Mouse (Mus musculus): Measurements from ENCODE around the gene Pcmt1. TPM values are rescaled to one million over a fixed set of nuclear protein-coding genes. Genes with fewer than 3 reads are reported as not detected.

Gene Pcmt1
- polyA plus RNA-seq, 1 experiment, result 84.2 TPM

DNA sequence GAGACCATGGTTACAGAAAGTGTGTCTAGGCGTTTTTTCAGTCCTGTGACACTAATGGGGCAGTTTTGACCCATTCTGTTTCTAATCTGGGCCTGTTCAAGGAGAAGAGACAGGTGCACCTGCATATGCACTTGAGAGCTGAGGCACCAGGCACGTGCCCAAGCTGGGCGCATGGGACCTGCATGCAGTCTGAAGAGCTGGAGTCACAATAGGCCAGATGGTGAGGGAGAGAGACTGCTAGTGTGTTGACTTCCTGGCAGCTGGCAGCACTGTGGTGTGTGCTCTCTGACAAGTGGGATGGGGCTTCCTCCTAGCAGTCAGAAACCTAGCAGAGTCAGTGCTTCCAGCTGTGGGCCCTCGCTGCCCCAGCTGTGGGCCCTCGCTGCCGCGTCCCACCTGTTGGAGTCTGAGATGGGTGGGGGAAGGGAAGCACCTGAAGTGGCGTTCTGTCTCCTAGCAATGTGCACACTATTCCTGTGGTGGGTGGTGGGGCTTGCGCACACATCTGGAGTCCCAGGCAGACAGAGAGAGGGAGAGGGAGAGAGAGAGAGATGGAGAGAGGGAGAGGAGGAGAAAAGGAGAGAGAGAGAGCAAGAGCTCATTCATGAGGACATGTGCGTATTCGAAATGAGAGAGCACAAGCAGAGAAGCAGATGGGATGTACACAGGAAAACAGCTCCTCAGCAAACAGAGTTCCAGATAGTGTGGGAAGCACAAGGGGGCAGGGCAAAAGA is 98.6 kb downstream of the Pcmt1 start:
- Histone ChIP-seq H3K4me3 (ENCODE audit: insufficient read depth, poor library complexity, severe bottlenecking) (no peak overlapping the region), H3K36me3 (ENCODE audit: control insufficient read depth, insufficient read depth) (no peaks in the 10 kb centered on the region), H3K79me3 (ENCODE audit: low read depth) (no peaks in the 10 kb centered on the region), H3K27me3 (ENCODE audit: control insufficient read depth, insufficient read depth, insufficient read length) (peaks cover 13% of the 10 kb centered on the region), H3ac (ENCODE audit: control insufficient read depth, insufficient read length, low read depth) (no peak overlapping the region), H3K79me2 (ENCODE audit: control insufficient read depth, insufficient read depth) (no peaks in the 10 kb centered on the region)
- TF ChIP-seq FOSL1 (IDR thresholded peaks at IDR 0.05; ENCODE audit: insufficient read depth, low read length, poor library complexity, severe bottlenecking), result no peak
- no peak for TF ChIP-seq CEBPB (IDR thresholded peaks at IDR 0.05; ENCODE audit: low read depth)
- TF ChIP-seq USF1 (IDR thresholded peaks at IDR 0.05; ENCODE audit: low read depth), result no peak
- TF ChIP-seq CTCF (IDR thresholded peaks at IDR 0.05; ENCODE audit: control insufficient read depth, insufficient read depth, insufficient read length), result no peak
- TF ChIP-seq MYOG (IDR thresholded peaks at IDR 0.05; ENCODE audit: control insufficient read depth, extremely low read depth, insufficient read length), result no peak
- TF ChIP-seq MYOD1 (IDR thresholded peaks at IDR 0.05; ENCODE audit: control insufficient read depth, insufficient read length, low read depth), result no peak
- no peak for TF ChIP-seq MAX (IDR thresholded peaks at IDR 0.05)

DNA sequence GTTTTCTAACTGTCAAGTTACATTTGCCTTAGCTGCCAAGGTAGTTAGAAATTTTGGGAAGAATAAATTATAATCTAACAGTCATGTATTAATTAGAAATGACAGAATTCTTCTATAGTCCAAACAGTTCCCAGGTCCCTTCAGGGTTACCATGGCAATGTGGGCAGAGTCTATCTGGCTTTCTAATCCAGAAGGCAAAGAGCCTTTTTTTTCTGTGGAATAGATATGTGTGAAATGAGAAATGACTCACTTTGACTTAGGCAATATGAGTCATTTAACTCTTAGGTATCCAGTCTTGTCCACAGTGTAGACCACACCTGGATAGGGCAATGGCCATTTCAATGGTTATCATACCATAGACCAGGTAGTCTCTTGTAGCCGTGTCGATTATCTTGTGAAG is 99.5 kb downstream of the Pcmt1 start:
- no peak for TF ChIP-seq MAX (IDR thresholded peaks at IDR 0.05)
- TF ChIP-seq USF1 (IDR thresholded peaks at IDR 0.05; ENCODE audit: low read depth), result no peak
- TF ChIP-seq CEBPB (IDR thresholded peaks at IDR 0.05; ENCODE audit: low read depth), result no peak
- no peak for TF ChIP-seq CTCF (IDR thresholded peaks at IDR 0.05; ENCODE audit: control insufficient read depth, insufficient read depth, insufficient read length)
- no peak for TF ChIP-seq MYOG (IDR thresholded peaks at IDR 0.05; ENCODE audit: control insufficient read depth, extremely low read depth, insufficient read length)
- TF ChIP-seq FOSL1 (IDR thresholded peaks at IDR 0.05; ENCODE audit: insufficient read depth, low read length, poor library complexity, severe bottlenecking), result no peak
- TF ChIP-seq MYOD1 (IDR thresholded peaks at IDR 0.05; ENCODE audit: control insufficient read depth, insufficient read length, low read depth), result no peak

More for the DNA sequence above, 99.5 kb downstream of the Pcmt1 start:
- Histone ChIP-seq H3ac (ENCODE audit: control insufficient read depth, insufficient read length, low read depth) (no peak overlapping the region), H3K79me3 (ENCODE audit: low read depth) (no peaks in the 10 kb centered on the region), H3K79me2 (ENCODE audit: control insufficient read depth, insufficient read depth) (no peaks in the 10 kb centered on the region), H3K4me3 (ENCODE audit: insufficient read depth, poor library complexity, severe bottlenecking) (no peak overlapping the region), H3K27me3 (ENCODE audit: control insufficient read depth, insufficient read depth, insufficient read length) (peaks cover 13% of the 10 kb centered on the region), H3K36me3 (ENCODE audit: control insufficient read depth, insufficient read depth) (no peaks in the 10 kb centered on the region)

Other genes starting within 250 kb of the Pcmt1 start
- gene Ulbp1, start 207.5 kb downstream of the Pcmt1 start, polyA plus RNA-seq (2012; fragmentation: generic; extraction: Trizol), result 19.3 TPM
- 7.9 TPM for gene Lrp11, start 91.3 kb downstream of the Pcmt1 start, polyA plus RNA-seq (2012; fragmentation: generic; extraction: Trizol)
- 35.1 TPM for gene Nup43, start 13.6 kb downstream of the Pcmt1 start, polyA plus RNA-seq (2012; fragmentation: generic; extraction: Trizol)
- gene Lats1, start 78 bp upstream of the Pcmt1 start, polyA plus RNA-seq (2012; fragmentation: generic; extraction: Trizol), result 7.1 TPM
- 16.1 TPM for gene Katna1, start 44.9 kb upstream of the Pcmt1 start, polyA plus RNA-seq (2012; fragmentation: generic; extraction: Trizol)
- gene Ginm1, start 111.7 kb upstream of the Pcmt1 start, polyA plus RNA-seq (2012; fragmentation: generic; extraction: Trizol), result 14.5 TPM
- 4.6 TPM for gene Ppil4, start 111.8 kb upstream of the Pcmt1 start, polyA plus RNA-seq (2012; fragmentation: generic; extraction: Trizol)
- gene Zc3h12d, start 151.3 kb upstream of the Pcmt1 start, polyA plus RNA-seq (2012; fragmentation: generic; extraction: Trizol), result not detected

All from C2C12 (cell line).